Mouse (Mus musculus) kidney, adult 18-20 months (tissue): ENCODE data around the gene Edc3.

Source experiments
- DNase-seq: peaks from one replicate; pipeline ENCODE4 v3.0.0; 2021

Edc3 gene

GRCm38 (mm10) chr9:57764147-57764973, 56.0 kb downstream of the Edc3 start:
- DNase-seq = peak; percentile 87

GRCm38 (mm10) chr9:57764974-57765363, 56.6 kb downstream of the Edc3 start:
- DNase-seq = peak; percentile 97

GRCm38 (mm10) chr9:57765364-57766351, 57.3 kb downstream of the Edc3 start, which contains the start of gene Clk3:
TSS of gene Clk3 (minus strand) at chr9:57765860.
- no peak for DNase-seq

- no peak for DNase-seq
Observed at GRCm38 (mm10) chr9:57766431-57766830, 58.1 kb downstream of the Edc3 start.

GRCm38 (mm10) chr9:57767231-57767630, 58.9 kb downstream of the Edc3 start:
- no peak for DNase-seq

GRCm38 (mm10) chr9:57769539-57770069, 61.3 kb downstream of the Edc3 start:
- no peak for DNase-seq

GRCm38 (mm10) chr9:57770214-57770613, 61.9 kb downstream of the Edc3 start:
- no peak for DNase-seq

- DNase-seq = no peak
Observed at GRCm38 (mm10) chr9:57770836-57771235, 62.5 kb downstream of the Edc3 start.

GRCm38 (mm10) chr9:57773754-57774153, 65.4 kb downstream of the Edc3 start:
- no peak for DNase-seq

GRCm38 (mm10) chr9:57774168-57774567, 65.8 kb downstream of the Edc3 start:
- DNase-seq = no peak

- no peak for DNase-seq
Observed at GRCm38 (mm10) chr9:57775026-57775425, 66.7 kb downstream of the Edc3 start.

GRCm38 (mm10) chr9:57775736-57776135, 67.4 kb downstream of the Edc3 start:
- DNase-seq = no peak

- DNase-seq = no peak
Observed at GRCm38 (mm10) chr9:57782656-57783055, 74.3 kb downstream of the Edc3 start.

- no peak for DNase-seq
Observed at GRCm38 (mm10) chr9:57789733-57790132, 81.4 kb downstream of the Edc3 start.

- peak; percentile 8 for DNase-seq
Observed at GRCm38 (mm10) chr9:57797456-57797855, 89.1 kb downstream of the Edc3 start.

- no peak for DNase-seq
Observed at GRCm38 (mm10) chr9:57798725-57799253, 90.4 kb downstream of the Edc3 start.

GRCm38 (mm10) chr9:57800325-57800975, 92.1 kb downstream of the Edc3 start:
- DNase-seq = no peak
